Mouse (Mus musculus) 3134 (cell line): ENCODE results near the gene Olfr1354.
"Not testable (repeated sequence)": the region's sequence is repeated elsewhere in the genome, so short reads cannot be mapped to it uniquely, and the experiment has no call there.

Experiments
- DNase-seq: peaks from one replicate; pipeline ENCODE4 v3.0.0-alpha.2; 2011; ENCODE audit warnings: low spot score; ENCODE audit not compliant: insufficient read length; ENCODE audit errors: extremely low read depth

Gene Olfr1354

DNA sequence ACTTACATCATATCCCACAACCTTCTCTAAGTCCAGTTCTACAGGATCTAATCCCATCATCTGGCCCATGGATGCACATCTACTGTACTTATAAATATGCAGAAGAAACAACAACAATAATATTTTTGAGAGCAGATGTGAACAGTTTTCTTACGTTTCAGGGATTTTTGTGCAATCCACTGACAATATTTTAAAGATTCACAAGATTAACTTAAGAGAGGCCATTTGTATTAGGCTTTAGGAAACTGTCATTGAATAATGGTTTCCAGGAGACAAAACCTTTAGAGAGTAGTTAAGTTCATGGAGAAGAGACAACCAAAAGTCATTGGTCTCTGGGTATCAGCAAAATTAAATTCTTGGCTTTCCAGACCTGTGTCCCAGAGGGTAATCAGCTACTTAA lies at the start of gene Olfr1354:
Olfr1354 (plus strand) TSS at position 301 of the 400 bp plus-strand sequence.
- not testable (repeated sequence) for DNase-seq

DNA sequence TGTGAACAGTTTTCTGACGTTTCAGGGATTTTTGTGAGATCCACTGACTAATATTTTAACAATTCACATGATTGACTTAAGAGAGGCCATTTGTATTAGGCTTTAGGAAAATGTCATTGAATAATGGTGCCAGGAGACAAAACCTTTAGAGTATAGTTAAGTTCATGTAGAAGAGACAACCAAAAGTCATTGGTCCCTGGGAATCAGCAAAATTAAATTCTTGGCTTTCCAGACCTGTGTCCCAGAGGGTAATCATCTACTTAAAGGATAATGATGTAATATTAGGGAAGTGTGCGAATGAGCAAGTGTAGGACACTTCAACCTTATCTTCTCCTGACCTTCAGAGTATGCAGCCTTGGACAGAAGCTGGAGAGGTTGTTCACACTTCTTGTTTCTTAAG lies 37.7 kb upstream of the Olfr1354 start, which contains the start of gene Olfr1355:
Olfr1355 (plus strand) TSS at position 301 of the 400 bp plus-strand sequence.
- DNase-seq: no peak

DNA sequence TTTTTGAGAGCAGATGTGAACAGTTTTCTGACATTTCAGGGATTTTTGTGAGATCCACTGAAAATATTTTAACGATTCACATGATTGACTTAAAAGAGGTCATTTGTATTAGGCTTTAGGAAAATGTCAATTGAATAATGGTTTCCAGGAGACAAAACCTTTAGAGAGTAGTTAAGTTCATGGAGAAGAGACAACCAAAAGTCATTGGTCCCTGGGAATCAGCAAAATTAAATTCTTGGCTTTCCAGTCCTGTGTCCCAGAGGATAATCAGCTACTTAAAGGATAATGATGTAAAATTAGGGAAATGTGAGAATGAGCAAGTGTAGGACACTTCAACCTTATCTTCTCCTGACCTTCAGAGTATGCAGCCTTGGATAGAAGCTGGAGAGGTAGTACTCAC lies 37.4 kb downstream of the Olfr1354 start, which contains the start of gene Olfr8:
Olfr8 (plus strand) TSS at position 301 of the 400 bp plus-strand sequence.
- DNase-seq: not testable (repeated sequence)

DNA sequence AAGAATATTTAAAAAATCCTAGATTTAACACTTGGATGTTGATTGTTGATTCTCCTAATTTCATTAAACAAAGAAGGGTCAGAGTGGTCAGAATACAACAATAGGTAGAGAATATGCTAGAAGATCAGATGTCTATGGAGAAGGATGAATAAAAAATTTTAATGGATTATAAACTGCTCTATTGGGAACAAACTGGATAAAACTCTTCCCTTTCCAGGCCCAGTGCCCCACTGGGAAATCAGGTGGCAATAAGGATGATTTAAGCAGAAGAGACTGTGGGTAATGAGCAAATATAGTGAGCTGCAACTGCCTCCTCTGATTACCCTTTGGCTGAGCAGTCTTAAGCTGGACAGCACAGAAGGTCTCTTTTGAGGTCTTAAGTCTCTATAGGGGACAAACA lies 50.0 kb downstream of the Olfr1354 start, which contains the start of gene Olfr1353:
Olfr1353 (plus strand) TSS at position 301 of the 400 bp plus-strand sequence.
- DNase-seq: not testable (repeated sequence)
